Mouse (Mus musculus): Measurements from ENCODE around the gene AC134908.4. TPM values are rescaled to one million over a fixed set of nuclear protein-coding genes. Genes with fewer than 3 reads are reported as not detected.
A peak's percentile ranks its signal among the peaks of the same experiment; 100 is the strongest.

The AC134908.4 gene
- polyA plus RNA-seq, 1 experiment from 2014 or later: not detected

DNA sequence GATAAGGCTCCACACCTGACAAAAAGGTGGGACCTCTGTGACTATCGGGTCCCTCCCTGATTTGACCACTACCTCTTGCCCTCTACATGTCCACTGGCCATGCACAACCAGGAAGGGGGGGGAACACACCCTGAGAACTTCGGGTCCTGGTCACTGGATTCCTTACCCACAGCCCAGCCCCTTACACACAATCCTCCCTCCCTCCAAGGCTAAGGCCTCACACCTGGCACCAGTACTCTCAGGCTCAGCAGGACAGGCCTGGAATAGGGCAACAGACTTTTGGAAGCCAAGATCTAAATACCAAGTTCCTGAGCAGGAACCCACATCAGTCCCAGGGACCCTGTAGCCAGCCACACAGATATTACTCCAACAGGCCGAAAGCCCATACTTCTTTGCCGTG is 43.4 kb upstream of the AC134908.4 start:
- no peaks in the 10 kb centered on the region for H3K9me3 ChIP-seq (ENCODE audit: control insufficient read depth, low read length)
- H3K4me3 ChIP-seq (ENCODE audit: low read length): no peak overlapping the region
- H3K4me2 ChIP-seq (ENCODE audit: low read depth, low read length): no peak overlapping the region
- no peak for ATAC-seq (ENCODE audit: low read depth)
- no peaks in the 10 kb centered on the region for H3K27me3 ChIP-seq (ENCODE audit: control insufficient read depth, insufficient read depth, low read depth, low read length)
- peaks cover 40% of the 10 kb centered on the region for H3K4me1 ChIP-seq (replicated peaks; ENCODE audit: control insufficient read depth, insufficient read depth, low read length)
- 80% methylated on average over 4 of the region's 4 CpGs for WGBS
- H3K36me3 ChIP-seq (ENCODE audit: control insufficient read depth, insufficient read depth, low read length): peaks cover 31% of the 10 kb centered on the region
- no peak overlapping the region for H3K9ac ChIP-seq (ENCODE audit: low read length)
- no peak overlapping the region for H3K27ac ChIP-seq (ENCODE audit: low read length)

DNA sequence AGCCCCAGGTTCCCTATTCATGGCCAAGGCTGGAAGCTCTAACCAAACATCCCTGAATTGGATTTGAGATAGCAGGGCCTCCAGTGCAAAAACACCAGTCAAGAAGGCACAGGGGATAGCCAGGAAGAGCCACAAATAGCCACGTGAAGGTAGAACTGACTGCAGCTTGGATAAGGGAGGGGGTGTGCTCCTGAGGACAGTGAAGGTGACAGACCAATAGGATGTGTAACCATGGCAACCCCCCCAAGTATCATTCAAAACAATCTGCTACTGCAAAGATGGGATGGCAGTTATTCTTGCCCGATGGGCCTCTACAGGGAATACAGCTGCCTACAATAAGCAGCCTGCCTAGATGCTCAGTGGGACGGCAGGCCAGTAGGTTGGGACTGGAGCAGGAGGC is 42.1 kb upstream of the AC134908.4 start:
- Histone ChIP-seq H3K9ac (ENCODE audit: low read length) (no peak overlapping the region), H3K27me3 (ENCODE audit: control insufficient read depth, insufficient read depth, low read depth, low read length) (no peaks in the 10 kb centered on the region), H3K4me1 (replicated peaks; ENCODE audit: control insufficient read depth, insufficient read depth, low read length) (peaks cover 34% of the 10 kb centered on the region), H3K9me3 (ENCODE audit: control insufficient read depth, low read length) (no peaks in the 10 kb centered on the region), H3K36me3 (ENCODE audit: control insufficient read depth, insufficient read depth, low read length) (peaks cover 31% of the 10 kb centered on the region), H3K4me2 (ENCODE audit: low read depth, low read length) (no peak overlapping the region), H3K4me3 (ENCODE audit: low read length) (no peak overlapping the region), H3K27ac (ENCODE audit: low read length) (no peak overlapping the region)
- WGBS: 47% methylated on average over 3 of the region's 3 CpGs
- ATAC-seq (ENCODE audit: low read depth): no peak

DNA sequence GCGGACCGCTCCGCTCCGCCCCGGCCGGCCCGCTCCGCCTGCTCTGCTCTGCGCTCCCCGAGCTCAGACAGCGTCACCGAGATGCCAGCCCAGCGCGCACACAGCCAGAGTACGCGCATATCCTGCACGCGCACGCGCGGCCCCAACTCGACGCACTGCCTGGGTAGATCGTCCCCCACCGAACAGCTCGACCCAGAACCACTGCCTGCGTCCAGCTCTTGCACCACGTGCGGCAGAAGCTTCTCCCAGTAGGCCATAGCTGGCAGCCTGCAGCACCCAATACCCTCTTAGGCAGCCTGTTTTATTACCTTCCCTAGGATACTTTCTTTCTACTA is 41.6 kb upstream of the AC134908.4 start, which contains the start of gene Rhbdl1:
TSS of gene Rhbdl1 (minus strand) at position 220 of the 335 bp plus-strand sequence.
- H3K36me3 ChIP-seq (ENCODE audit: control insufficient read depth, insufficient read depth, low read length): peaks cover 31% of the 10 kb centered on the region
- H3K9me3 ChIP-seq (ENCODE audit: control insufficient read depth, low read length): no peaks in the 10 kb centered on the region
- 0 out of 2 replicates have a peak, but pooled peaks have one; percentile 2 for ATAC-seq (ENCODE audit: low read depth)
- WGBS: under 1% methylated on average over 29 of the region's 29 CpGs
- H3K9ac ChIP-seq (ENCODE audit: low read length): peak within 1 kb of the TSS; percentile 60
- peaks cover 35% of the 10 kb centered on the region for H3K4me1 ChIP-seq (replicated peaks; ENCODE audit: control insufficient read depth, insufficient read depth, low read length)
- H3K4me2 ChIP-seq (ENCODE audit: low read depth, low read length): peak within 1 kb of the TSS; percentile 70
- H3K27me3 ChIP-seq (ENCODE audit: control insufficient read depth, insufficient read depth, low read depth, low read length): no peaks in the 10 kb centered on the region
- H3K4me3 ChIP-seq (ENCODE audit: low read length): peak within 1 kb of the TSS; percentile 40
- no peak within 1 kb of the TSS for H3K27ac ChIP-seq (ENCODE audit: low read length)

DNA sequence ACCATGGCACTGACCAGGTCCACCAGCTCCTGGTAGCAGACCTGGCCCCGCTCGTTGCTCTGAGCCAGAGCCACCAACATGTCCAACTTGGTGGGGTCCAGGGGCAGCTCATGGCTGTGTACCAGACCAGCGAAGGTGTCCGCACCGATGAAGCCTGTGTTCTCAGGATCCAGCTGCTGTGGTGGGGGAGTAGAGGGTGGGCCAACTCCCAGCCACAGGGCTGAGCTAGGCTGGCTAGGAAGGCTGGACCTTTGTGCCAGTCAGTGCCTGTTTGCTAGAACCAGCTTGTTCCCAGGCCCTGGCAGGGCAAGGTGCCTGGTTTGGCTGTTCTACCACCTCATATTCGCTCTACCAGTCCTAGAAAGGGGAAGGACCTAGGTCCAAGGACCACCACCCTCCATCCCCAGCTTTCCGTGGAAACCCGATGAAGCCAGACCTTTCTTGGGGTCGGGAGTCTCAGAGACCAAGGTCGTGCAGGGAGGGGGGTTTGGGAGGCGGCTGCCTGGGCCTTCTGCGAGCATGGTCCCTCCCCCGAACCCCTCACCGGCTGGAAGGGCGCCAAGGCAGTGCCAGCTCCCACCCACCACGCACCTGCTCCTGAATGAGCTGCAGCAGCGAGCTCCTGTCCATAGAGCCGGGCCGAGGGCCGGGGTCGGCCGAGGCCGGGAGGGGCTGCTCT is 41.1 kb upstream of the AC134908.4 start:
- no peak for ATAC-seq (ENCODE audit: low read depth)
- H3K27me3 ChIP-seq (ENCODE audit: control insufficient read depth, insufficient read depth, low read depth, low read length): no peaks in the 10 kb centered on the region
- peaks cover 27% of the 10 kb centered on the region for H3K36me3 ChIP-seq (ENCODE audit: control insufficient read depth, insufficient read depth, low read length)
- H3K9ac ChIP-seq (ENCODE audit: low read length): peak overlapping the region; percentile 60
- peaks cover 40% of the 10 kb centered on the region for H3K4me1 ChIP-seq (replicated peaks; ENCODE audit: control insufficient read depth, insufficient read depth, low read length)
- 20% methylated on average over 23 of the region's 23 CpGs for WGBS
- H3K4me3 ChIP-seq (ENCODE audit: low read length): peak overlapping the region; percentile 40
- peak overlapping the region; percentile 70 for H3K4me2 ChIP-seq (ENCODE audit: low read depth, low read length)
- no peaks in the 10 kb centered on the region for H3K9me3 ChIP-seq (ENCODE audit: control insufficient read depth, low read length)
- no peak overlapping the region for H3K27ac ChIP-seq (ENCODE audit: low read length)

DNA sequence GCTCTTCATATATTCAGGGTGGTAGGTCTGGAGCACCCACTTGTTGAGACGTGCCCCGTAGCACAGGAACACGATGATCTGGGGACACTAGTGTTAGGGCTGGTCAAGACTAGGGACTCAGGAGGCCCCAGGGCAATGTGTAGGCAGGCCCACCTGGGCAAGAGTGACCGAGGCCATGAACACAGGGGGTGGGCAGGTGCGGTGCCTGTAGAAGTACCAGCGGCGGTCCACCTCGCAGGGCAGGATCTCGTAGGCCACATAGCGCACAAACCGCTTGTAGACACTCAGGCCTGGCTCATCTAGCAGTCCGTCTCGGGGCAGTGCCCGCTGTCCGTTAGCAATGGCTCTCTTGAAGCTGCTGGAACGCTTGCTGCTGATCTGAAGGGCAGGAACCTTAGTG is 40.4 kb upstream of the AC134908.4 start:
- 86% methylated on average over 16 of the region's 16 CpGs for WGBS
- ATAC-seq (ENCODE audit: low read depth): no peak
- Histone ChIP-seq H3K4me2 (ENCODE audit: low read depth, low read length) (no peak overlapping the region), H3K4me3 (ENCODE audit: low read length) (no peak overlapping the region), H3K36me3 (ENCODE audit: control insufficient read depth, insufficient read depth, low read length) (peaks cover 27% of the 10 kb centered on the region), H3K9me3 (ENCODE audit: control insufficient read depth, low read length) (no peaks in the 10 kb centered on the region), H3K4me1 (replicated peaks; ENCODE audit: control insufficient read depth, insufficient read depth, low read length) (peaks cover 48% of the 10 kb centered on the region), H3K27me3 (ENCODE audit: control insufficient read depth, insufficient read depth, low read depth, low read length) (no peaks in the 10 kb centered on the region), H3K9ac (ENCODE audit: low read length) (no peak overlapping the region), H3K27ac (ENCODE audit: low read length) (no peak overlapping the region)

DNA sequence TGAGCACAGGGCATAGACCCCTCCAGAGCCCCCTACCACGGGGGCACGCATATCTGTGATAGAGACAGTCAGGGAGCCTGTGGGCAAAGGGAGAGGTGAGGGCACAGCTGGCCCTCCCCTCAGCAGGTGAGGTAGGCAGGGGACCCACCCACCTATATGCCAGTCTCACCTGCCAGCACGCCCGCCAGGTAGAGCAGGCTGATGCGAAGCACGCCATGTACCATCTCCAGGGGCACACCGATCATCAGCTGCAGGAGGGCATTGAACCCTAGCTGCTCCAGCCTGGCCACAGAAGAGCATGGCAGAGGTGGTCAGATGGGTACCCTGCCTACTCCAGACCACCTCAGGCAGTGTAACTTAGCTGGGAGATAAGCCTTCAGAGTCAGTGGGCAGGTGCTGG is 39.8 kb upstream of the AC134908.4 start:
- H3K4me3 ChIP-seq (ENCODE audit: low read length): no peak overlapping the region
- no peak overlapping the region for H3K27ac ChIP-seq (ENCODE audit: low read length)
- ATAC-seq (ENCODE audit: low read depth): no peak
- H3K27me3 ChIP-seq (ENCODE audit: control insufficient read depth, insufficient read depth, low read depth, low read length): no peaks in the 10 kb centered on the region
- no peak overlapping the region for H3K4me2 ChIP-seq (ENCODE audit: low read depth, low read length)
- H3K9me3 ChIP-seq (ENCODE audit: control insufficient read depth, low read length): no peaks in the 10 kb centered on the region
- H3K4me1 ChIP-seq (replicated peaks; ENCODE audit: control insufficient read depth, insufficient read depth, low read length): peaks cover 52% of the 10 kb centered on the region
- whole genome bisulfite sequencing: 88% methylated on average over 7 of the region's 7 CpGs
- peaks cover 28% of the 10 kb centered on the region for H3K36me3 ChIP-seq (ENCODE audit: control insufficient read depth, insufficient read depth, low read length)
- no peak overlapping the region for H3K9ac ChIP-seq (ENCODE audit: low read length)

DNA sequence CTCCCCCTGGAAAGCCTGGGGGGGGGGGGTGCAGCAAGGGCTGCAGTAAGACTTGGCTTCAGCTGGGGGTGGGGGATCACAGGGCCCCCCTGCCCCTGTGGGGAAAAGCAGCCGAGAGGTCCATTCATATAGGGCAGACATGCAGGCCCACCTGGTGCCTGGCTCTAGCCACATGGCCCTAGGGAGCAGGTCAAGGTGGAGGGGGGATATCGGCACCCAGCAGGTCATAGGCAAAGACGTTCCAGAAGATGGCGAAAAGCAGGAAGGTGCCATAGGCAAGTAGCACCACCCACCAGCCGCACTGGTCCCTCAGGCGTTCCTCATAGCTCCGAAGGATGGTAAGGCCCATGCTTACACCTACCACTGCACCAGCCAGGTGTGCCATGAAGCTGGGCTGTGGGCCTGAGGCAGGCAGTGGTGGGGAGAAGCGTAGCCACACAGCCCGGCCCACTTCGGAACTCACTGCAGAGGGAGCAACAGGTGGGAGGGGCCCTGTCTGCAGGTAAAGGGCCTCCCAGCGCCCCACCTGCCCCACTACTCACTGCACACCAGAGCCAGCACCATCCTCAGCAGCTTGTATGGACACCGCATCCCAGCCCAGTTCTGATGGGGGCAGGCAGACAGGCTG is 39.2 kb upstream of the AC134908.4 start:
- Histone ChIP-seq H3K27me3 (ENCODE audit: control insufficient read depth, insufficient read depth, low read depth, low read length) (no peaks in the 10 kb centered on the region), H3K36me3 (ENCODE audit: control insufficient read depth, insufficient read depth, low read length) (peaks cover 24% of the 10 kb centered on the region), H3K4me1 (replicated peaks; ENCODE audit: control insufficient read depth, insufficient read depth, low read length) (peaks cover 56% of the 10 kb centered on the region), H3K4me3 (ENCODE audit: low read length) (peak overlapping the region; percentile 85), H3K27ac (ENCODE audit: low read length) (0 out of 2 replicates have a peak overlapping the region, but pooled peaks have one; percentile 24), H3K9ac (ENCODE audit: low read length) (peak overlapping the region; percentile 85), H3K4me2 (ENCODE audit: low read depth, low read length) (peak overlapping the region; percentile 80), H3K9me3 (ENCODE audit: control insufficient read depth, low read length) (no peaks in the 10 kb centered on the region)
- ATAC-seq (ENCODE audit: low read depth): no peak
- 76% methylated on average over 12 of the region's 12 CpGs for WGBS

DNA sequence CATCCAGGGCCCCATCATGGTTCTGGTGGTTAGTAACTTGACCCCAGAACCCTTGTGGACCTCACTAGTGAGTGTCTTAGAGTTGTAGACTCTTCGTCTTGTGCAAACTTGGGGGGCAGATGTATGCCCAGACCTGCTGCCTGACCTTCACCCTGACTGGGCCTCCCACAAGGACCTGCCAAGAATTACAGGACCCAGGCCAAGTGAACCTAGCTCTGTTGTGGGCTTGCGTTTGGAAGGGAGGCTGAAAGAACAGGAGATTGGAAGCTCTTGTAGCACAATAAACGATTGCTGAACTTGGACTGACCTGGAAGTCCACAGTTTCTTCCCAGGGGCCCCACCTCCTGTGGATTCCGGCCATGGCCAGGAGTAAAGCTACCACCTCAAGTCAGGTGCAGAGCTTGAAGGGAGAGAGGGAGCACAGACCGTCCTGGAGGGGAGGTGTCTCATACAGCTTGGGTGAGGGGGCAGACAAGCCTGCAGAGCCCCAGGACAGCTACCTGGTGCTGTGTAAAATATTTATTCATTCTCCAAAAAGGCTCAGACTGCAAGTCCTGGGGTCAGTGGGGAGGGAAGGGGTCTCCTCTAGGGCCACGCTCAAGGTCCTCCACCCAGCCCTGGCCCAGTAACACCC is 38.6 kb upstream of the AC134908.4 start:
- WGBS: 10% methylated on average over 6 of the region's 6 CpGs
- peaks cover 59% of the 10 kb centered on the region for H3K4me1 ChIP-seq (replicated peaks; ENCODE audit: control insufficient read depth, insufficient read depth, low read length)
- H3K27ac ChIP-seq (ENCODE audit: low read length): peak overlapping the region; percentile 93
- peak overlapping the region; percentile 85 for H3K4me3 ChIP-seq (ENCODE audit: low read length)
- peak overlapping the region; percentile 80 for H3K4me2 ChIP-seq (ENCODE audit: low read depth, low read length)
- H3K9me3 ChIP-seq (ENCODE audit: control insufficient read depth, low read length): no peaks in the 10 kb centered on the region
- H3K9ac ChIP-seq (ENCODE audit: low read length): peak overlapping the region; percentile 85
- H3K36me3 ChIP-seq (ENCODE audit: control insufficient read depth, insufficient read depth, low read length): peaks cover 18% of the 10 kb centered on the region
- no peak for ATAC-seq (ENCODE audit: low read depth)
- no peaks in the 10 kb centered on the region for H3K27me3 ChIP-seq (ENCODE audit: control insufficient read depth, insufficient read depth, low read depth, low read length)

DNA sequence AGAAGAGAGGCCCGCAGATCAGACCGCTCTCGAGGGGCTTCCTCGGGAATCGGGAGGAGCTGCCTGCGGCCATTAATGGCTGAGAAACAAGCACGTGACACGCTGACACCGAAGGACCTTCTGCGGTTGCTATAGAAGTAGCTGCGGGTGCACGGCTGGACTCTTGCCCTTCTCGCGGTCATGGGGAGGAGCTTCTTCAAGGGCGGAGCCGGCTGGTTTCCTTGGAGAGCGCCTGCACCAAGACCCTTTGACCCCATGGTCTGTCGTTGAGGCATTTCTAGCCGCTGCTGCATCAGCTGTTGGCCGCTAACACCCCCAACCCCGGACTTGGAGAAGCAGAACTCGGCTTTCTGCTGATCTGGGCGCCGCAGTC is 37.8 kb upstream of the AC134908.4 start, which contains the start of gene Stub1:
TSS of gene Stub1 (minus strand) at position 114 of the 373 bp plus-strand sequence.
- Histone ChIP-seq H3K27me3 (ENCODE audit: control insufficient read depth, insufficient read depth, low read depth, low read length) (no peaks in the 10 kb centered on the region), H3K9ac (ENCODE audit: low read length) (peak within 1 kb of the TSS; percentile 90), H3K27ac (ENCODE audit: low read length) (peak within 1 kb of the TSS; percentile 93), H3K4me3 (ENCODE audit: low read length) (peak within 1 kb of the TSS; percentile 85), H3K4me2 (ENCODE audit: low read depth, low read length) (peak within 1 kb of the TSS; percentile 91), H3K36me3 (ENCODE audit: control insufficient read depth, insufficient read depth, low read length) (peaks cover 16% of the 10 kb centered on the region), H3K9me3 (ENCODE audit: control insufficient read depth, low read length) (no peaks in the 10 kb centered on the region), H3K4me1 (replicated peaks; ENCODE audit: control insufficient read depth, insufficient read depth, low read length) (peaks cover 62% of the 10 kb centered on the region)
- WGBS: under 1% methylated on average over 24 of the region's 24 CpGs
- peak; percentile 75 for ATAC-seq (ENCODE audit: low read depth)

Data from lung, embryonic 16.5 days (tissue).